Mouse (Mus musculus) CH12.LX (cell line): ENCODE measurements at regions not wholly inside any gene's neighbourhood (a gene's known extent, or its start where the extent isn't known, plus 50 kb on each side); places are given as distances from the start of the nearest gene placed in this dataset.

Source experiments
- BHLHE40 ChIP-seq: IDR thresholded peaks from 2 replicates; pipeline ENCODE4 v1.6.1; 2011; ENCODE audit warnings: mild to moderate bottlenecking, low read depth, low read length, improper control_type of control experiment
- CTCF ChIP-seq, 2 experiments: IDR thresholded peaks in 1 of 2; conservative IDR thresholded peaks in 1 of 2; 2 replicates each; pipeline ENCODE4 v1.5.1; 2011 to 2012; ENCODE audit warnings: low read depth in 2 of 2, low read length in 2 of 2, improper control_type of control experiment in 1 of 2, inconsistent platforms in 1 of 2, mild to moderate bottlenecking in 1 of 2, moderate library complexity in 1 of 2
- E2F4 ChIP-seq: IDR thresholded peaks from 2 replicates; pipeline ENCODE4 v1.6.1; 2011; ENCODE audit warnings: low read depth, low read length, improper control_type of control experiment; ENCODE audit not compliant: insufficient replicate concordance
- POLR2A ChIP-seq: IDR thresholded peaks from 2 replicates; pipeline ENCODE4 v1.6.1; 2011; ENCODE audit warnings: low read depth, mild to moderate bottlenecking, improper control_type of control experiment, low read length
- POLR2AphosphoS2 ChIP-seq: IDR thresholded peaks from 2 replicates; pipeline ENCODE4 v1.6.1; 2011; ENCODE audit warnings: low read depth, low read length, improper control_type of control experiment

GRCm38 (mm10) chr13:44102257-44102656, 317.7 kb downstream of the Cd83 start:
- TF ChIP-seq POLR2A, result no peak
- no peak for TF ChIP-seq POLR2AphosphoS2
- no peak for TF ChIP-seq CTCF (conservative IDR thresholded peaks at IDR 0.05 in 1 of 2, IDR thresholded peaks at IDR 0.05 in 1 of 2; ENCODE audit: low read depth in 2 of 2, low read length in 2 of 2)
- TF ChIP-seq BHLHE40, result no peak
- TF ChIP-seq E2F4, result no peak
